Mouse (Mus musculus) lung, embryonic 16.5 days (tissue): ENCODE data around the gene Slfn9. TPM values are rescaled to one million over a fixed set of nuclear protein-coding genes. Genes with fewer than 3 reads are reported as not detected.
"Not testable (repeated sequence)": the region's sequence is repeated elsewhere in the genome, so short reads cannot be mapped to it uniquely, and the experiment has no call there.

Experiments used
- ATAC-seq: fragments of 200-750 bp; cut with Nextera tagmentation; 2 replicates; pipeline ENCODE4 v1.8.0; 2017; ENCODE audit warnings: low read depth, mild to moderate bottlenecking, moderate library complexity
- H3K27ac ChIP-seq: fragments of 300-500 bp; sonication (generic); 2 replicates; pipeline ENCODE4 v1.5.1; 2014; ENCODE audit warnings: mild to moderate bottlenecking, control low read depth, low read length
- H3K27me3 ChIP-seq: fragments of 300-500 bp; sonication (generic); 2 replicates; pipeline ENCODE4 v1.6.1; 2014; ENCODE audit warnings: low read depth, low read length, mixed read lengths; ENCODE audit not compliant: control insufficient read depth, insufficient read depth
- H3K36me3 ChIP-seq: fragments of 300-500 bp; sonication (generic); 2 replicates; pipeline ENCODE4 v1.6.1; 2014; ENCODE audit warnings: low read length; ENCODE audit not compliant: control insufficient read depth, insufficient read depth
- H3K4me1 ChIP-seq: fragments of 300-500 bp; sonication (generic); replicated peaks from 2 replicates; pipeline ENCODE4 v1.6.1; 2014; ENCODE audit warnings: low read length, mixed read lengths; ENCODE audit not compliant: control insufficient read depth, insufficient read depth
- H3K4me2 ChIP-seq: fragments of 300-500 bp; sonication (generic); 2 replicates; pipeline ENCODE4 v1.6.1; 2014; ENCODE audit warnings: low read depth, low read length, control low read depth
- H3K4me3 ChIP-seq: fragments of 300-500 bp; sonication (generic); 2 replicates; pipeline ENCODE4 v1.5.1; 2014; ENCODE audit warnings: mild to moderate bottlenecking, low read length, control low read depth
- H3K9ac ChIP-seq: fragments of 300-500 bp; sonication (generic); 2 replicates; pipeline ENCODE4 v1.6.1; 2014; ENCODE audit warnings: low read length, control low read depth
- H3K9me3 ChIP-seq: fragments of 300-500 bp; sonication (generic); 2 replicates; pipeline ENCODE4 v1.6.1; 2016; ENCODE audit warnings: low read length; ENCODE audit not compliant: control insufficient read depth
- WGBS: fragments of 180-500 bp; shearing (Covaris S2); extraction: QIAGEN DNeasy Blood & Tissue Kit; methylation state at CpG from one replicate; pipeline ENCODE4 v1.1.7; 2014; 5-methylcytosine and 5-hydroxymethylcytosine counted together
- polyA plus RNA-seq: library from polyadenylated mRNA; unstranded; fragments of >200 nt; fragmentation: Nextera tagmentation; extraction: Ambion mirVana; gene quantifications from 2 replicates; pipeline ENCODE4 v1.2.1, GENCODE M21; 2015

Slfn9 gene
- polyA plus RNA-seq, 1 experiment from 2014 or later: 33.9 TPM

- Histone ChIP-seq H3K27ac (no peak overlapping the region), H3K27me3 (peaks cover 28% of the 10 kb centered on the region), H3K36me3 (no peaks in the 10 kb centered on the region), H3K9ac (no peak overlapping the region), H3K4me3 (no peak overlapping the region), H3K9me3 (no peaks in the 10 kb centered on the region), H3K4me1 (no peaks in the 10 kb centered on the region), H3K4me2 (no peak overlapping the region)
- 72% methylated on average over 9 of the region's 9 CpGs for WGBS
- ATAC-seq: no peak
Observed at GRCm38 (mm10) chr11:82949036-82949435, 42.6 kb downstream of the Slfn9 start.

DNA sequence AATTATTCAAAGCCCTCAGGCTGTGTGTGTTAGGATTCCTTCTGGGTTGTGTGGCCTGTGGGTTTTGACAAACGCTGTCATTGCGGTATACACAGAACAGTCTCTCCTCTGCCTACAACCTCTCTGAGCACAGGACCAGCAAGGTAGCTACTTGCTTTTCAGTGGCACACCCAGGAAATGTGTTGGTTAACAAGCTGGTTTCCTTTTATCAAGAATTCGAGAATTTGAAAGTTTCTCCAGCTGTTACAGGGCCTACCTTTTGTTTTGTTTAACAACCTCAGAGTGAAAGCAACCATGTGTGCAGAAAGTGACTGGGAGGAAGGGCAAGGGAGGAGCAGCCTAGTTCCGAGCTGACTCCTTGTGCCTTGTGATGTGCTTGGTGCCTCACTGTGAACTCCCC is 44.2 kb downstream of the Slfn9 start:
- Histone ChIP-seq H3K4me1 (no peaks in the 10 kb centered on the region), H3K27me3 (peaks cover 21% of the 10 kb centered on the region), H3K9me3 (no peaks in the 10 kb centered on the region), H3K4me2 (no peak overlapping the region), H3K4me3 (no peak overlapping the region), H3K9ac (no peak overlapping the region), H3K27ac (no peak overlapping the region), H3K36me3 (no peaks in the 10 kb centered on the region)
- WGBS: 56% methylated on average over 4 of the region's 4 CpGs
- ATAC-seq: no peak

GRCm38 (mm10) chr11:82945636-82946035 is 46.0 kb downstream of the Slfn9 start:
- Histone ChIP-seq H3K27ac (no peak overlapping the region), H3K4me3 (no peak overlapping the region), H3K4me1 (no peaks in the 10 kb centered on the region), H3K36me3 (no peaks in the 10 kb centered on the region), H3K9ac (no peak overlapping the region), H3K27me3 (peaks cover 7% of the 10 kb centered on the region; the same call in 1 of the 2 replicates), H3K9me3 (no peaks in the 10 kb centered on the region), H3K4me2 (no peak overlapping the region)
- WGBS: 40% methylated on average over 2 of the region's 2 CpGs
- no peak for ATAC-seq

- Histone ChIP-seq H3K4me3 (no peak overlapping the region), H3K9ac (no peak overlapping the region), H3K36me3 (no peaks in the 10 kb centered on the region), H3K9me3 (no peaks in the 10 kb centered on the region), H3K4me2 (no peak overlapping the region), H3K4me1 (no peaks in the 10 kb centered on the region), H3K27ac (no peak overlapping the region), H3K27me3 (no peaks in the 10 kb centered on the region)
- no peak for ATAC-seq
- 60% methylated on average over 6 of the region's 6 CpGs for WGBS
Observed at GRCm38 (mm10) chr11:82943336-82943735, 48.3 kb downstream of the Slfn9 start.

GRCm38 (mm10) chr11:82933186-82933585 is 58.4 kb downstream of the Slfn9 start:
- peak overlapping the region; percentile 54 for H3K4me3 ChIP-seq
- peak overlapping the region; percentile 92 for H3K4me2 ChIP-seq
- no peak for ATAC-seq
- peak overlapping the region; percentile 57 for H3K9ac ChIP-seq
- H3K27me3 ChIP-seq: peaks cover 36% of the 10 kb centered on the region
- no peak overlapping the region for H3K27ac ChIP-seq
- H3K9me3 ChIP-seq: no peaks in the 10 kb centered on the region
- H3K36me3 ChIP-seq: no peaks in the 10 kb centered on the region
- H3K4me1 ChIP-seq: peaks cover 5% of the 10 kb centered on the region
- WGBS: 2% methylated on average over 27 of the region's 29 CpGs

DNA sequence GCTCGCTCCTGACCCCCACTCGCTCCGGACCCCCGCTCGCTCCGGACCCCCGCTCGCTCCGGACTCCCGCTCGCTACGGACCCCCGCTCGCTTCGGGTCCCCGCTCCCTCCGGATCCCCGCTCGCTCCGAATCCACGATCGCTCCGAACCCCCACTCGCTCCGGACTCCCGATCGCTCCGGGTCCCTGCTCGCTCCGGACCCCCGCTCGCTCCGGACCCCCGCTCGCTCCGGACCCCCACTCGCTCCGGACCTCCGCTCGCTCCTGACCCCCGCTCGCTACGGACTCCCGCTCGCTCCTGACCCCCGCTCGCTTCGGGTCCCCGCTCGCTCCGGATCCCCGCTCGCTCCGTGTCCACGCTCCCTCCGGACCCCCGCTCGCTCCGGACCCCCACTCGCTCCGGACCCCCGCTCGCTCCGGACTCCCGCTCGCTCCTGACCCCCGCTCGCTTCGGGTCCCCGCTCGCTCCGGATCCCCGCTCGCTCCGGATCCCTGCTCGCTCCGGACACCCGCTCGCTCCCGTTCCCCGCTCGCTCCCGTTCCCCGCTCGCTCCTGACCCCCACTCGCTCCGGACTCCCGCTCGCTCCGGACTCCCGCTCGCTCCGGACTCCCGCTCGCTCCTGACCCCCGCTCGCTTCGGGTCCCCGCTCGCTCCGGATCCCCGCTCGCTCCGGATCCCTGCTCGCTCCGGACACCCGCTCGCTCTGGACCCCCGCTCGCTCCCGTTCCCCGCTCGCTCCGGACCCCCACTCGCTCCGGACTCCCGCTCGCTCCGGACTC is 59.8 kb downstream of the Slfn9 start:
- ATAC-seq, H3K36me3 ChIP-seq: not testable (repeated sequence)
- peaks cover 41% of the 10 kb centered on the region for H3K27me3 ChIP-seq

GRCm38 (mm10) chr11:82931161-82931560 is 60.5 kb downstream of the Slfn9 start:
- H3K36me3 ChIP-seq: not testable (repeated sequence)
- H3K27me3 ChIP-seq: peaks cover 41% of the 10 kb centered on the region

More for the DNA sequence above, 59.8 kb downstream of the Slfn9 start:
- 2% methylated on average over 62 of the region's 119 CpGs for WGBS
- 0 out of 2 replicates have a peak overlapping the region, but pooled peaks have one; percentile 17 for H3K27ac ChIP-seq
- peak overlapping the region; percentile 54 for H3K4me3 ChIP-seq
- H3K4me2 ChIP-seq: peak overlapping the region; percentile 92
- not testable (repeated sequence) for H3K4me1 ChIP-seq, H3K9me3 ChIP-seq
- H3K9ac ChIP-seq: peak overlapping the region; percentile 57

GRCm38 (mm10) chr11:82930391-82930955 is 61.2 kb downstream of the Slfn9 start:
- H3K9ac ChIP-seq: peak overlapping the region; percentile 20; the same call in 1 of the 2 replicates
- peak overlapping the region; percentile 92 for H3K4me2 ChIP-seq
- peak overlapping the region; percentile 54 for H3K4me3 ChIP-seq
- H3K27ac ChIP-seq, H3K36me3 ChIP-seq, ATAC-seq, H3K4me1 ChIP-seq, H3K9me3 ChIP-seq: not testable (repeated sequence)
- WGBS: 3% methylated on average over 74 of the region's 85 CpGs
- peaks cover 36% of the 10 kb centered on the region for H3K27me3 ChIP-seq

More at GRCm38 (mm10) chr11:82931161-82931560, 60.5 kb downstream of the Slfn9 start:
- not testable (repeated sequence) for H3K4me1 ChIP-seq, H3K9me3 ChIP-seq, ATAC-seq, H3K27ac ChIP-seq
- H3K4me2 ChIP-seq: peak overlapping the region; percentile 92
- under 1% methylated on average over 36 of the region's 63 CpGs for WGBS
- peak overlapping the region; percentile 54 for H3K4me3 ChIP-seq
- H3K9ac ChIP-seq: peak overlapping the region; percentile 57

- Histone ChIP-seq H3K36me3 (no peaks in the 10 kb centered on the region), H3K9ac (no peak overlapping the region), H3K9me3 (no peaks in the 10 kb centered on the region), H3K4me1 (peaks cover 5% of the 10 kb centered on the region), H3K4me2 (no peak overlapping the region), H3K27me3 (peaks cover 31% of the 10 kb centered on the region), H3K27ac (no peak overlapping the region), H3K4me3 (no peak overlapping the region)
- ATAC-seq: no peak
- 42% methylated on average over 3 of the region's 3 CpGs for WGBS
Observed at GRCm38 (mm10) chr11:82929633-82929950, 62.0 kb downstream of the Slfn9 start.
